Mouse (Mus musculus) liver, embryonic 14.5 days (tissue): Measurements from ENCODE around the gene Platr17. TPM values are rescaled to one million over a fixed set of nuclear protein-coding genes. Genes with fewer than 3 reads are reported as not detected.
A peak's percentile ranks its signal among the peaks of the same experiment; 100 is the strongest.
"Not testable (repeated sequence)": the region's sequence is repeated elsewhere in the genome, so short reads cannot be mapped to it uniquely, and the experiment has no call there.

Experiments
- ATAC-seq: fragments of 200-750 bp; cut with Nextera tagmentation; 2 replicates; pipeline ENCODE4 v1.8.0; 2017; ENCODE audit warnings: moderate number of reproducible peaks, mild to moderate bottlenecking, moderate library complexity; ENCODE audit not compliant: insufficient read depth
- DNase-seq, 3 experiments: peaks; one replicate each; pipeline ENCODE4 v3.0.0-alpha.2; 2012 to 2013; ENCODE audit warnings: low read depth in 3 of 3, low spot score in 3 of 3
- H3K27ac ChIP-seq: fragments of 300-500 bp; sonication (generic); 2 replicates; pipeline ENCODE4 v1.5.1; 2014; ENCODE audit warnings: moderate library complexity, mild to moderate bottlenecking, control low read depth, inconsistent platforms
- H3K27me3 ChIP-seq: fragments of 300-500 bp; sonication (generic); 2 replicates; pipeline ENCODE4 v1.6.1; 2014; ENCODE audit warnings: mild to moderate bottlenecking, low read length, moderate library complexity; ENCODE audit not compliant: control insufficient read depth, insufficient read depth
- H3K36me3 ChIP-seq: fragments of 300-500 bp; sonication (generic); replicated peaks from 2 replicates; pipeline ENCODE4 v1.6.1; 2014; ENCODE audit warnings: low read depth; ENCODE audit not compliant: control insufficient read depth, insufficient read depth
- H3K4me1 ChIP-seq, 2 experiments: fragments of 200-500 bp in 1 of 2; fragments of 300-500 bp in 1 of 2; sonication (generic) in 1 of 2; replicated peaks; 2 replicates each; pipeline ENCODE4 v1.6.1; 2012 to 2014; ENCODE audit warnings: antibody characterized with exemption in 1 of 2, inconsistent platforms in 1 of 2, low read length in 1 of 2; ENCODE audit not compliant: control insufficient read depth in 2 of 2, insufficient read depth in 2 of 2
- H3K4me2 ChIP-seq: fragments of 300-500 bp; sonication (generic); 2 replicates; pipeline ENCODE4 v1.6.1; 2014; ENCODE audit warnings: low read depth, mild to moderate bottlenecking, control low read depth, moderate library complexity
- H3K4me3 ChIP-seq, 2 experiments: fragments of 200-500 bp in 1 of 2; fragments of 300-500 bp in 1 of 2; sonication (generic) in 1 of 2; 2 replicates each; pipeline ENCODE4 v1.5.1; 2012 to 2014; ENCODE audit warnings: low read depth in 2 of 2, low read length in 2 of 2, mild to moderate bottlenecking in 2 of 2, control low read depth in 1 of 2, inconsistent platforms in 1 of 2, moderate library complexity in 1 of 2; ENCODE audit not compliant: insufficient read depth in 1 of 2
- H3K9ac ChIP-seq: fragments of 300-500 bp; sonication (generic); replicated peaks from 2 replicates; pipeline ENCODE4 v1.6.1; 2014; ENCODE audit warnings: mild to moderate bottlenecking, control low read depth, moderate library complexity
- H3K9me3 ChIP-seq: fragments of 300-500 bp; sonication (generic); 2 replicates; pipeline ENCODE4 v1.6.1; 2016; ENCODE audit warnings: low read length, mixed read lengths; ENCODE audit not compliant: control insufficient read depth
- CTCF ChIP-seq: IDR thresholded peaks from 2 replicates; pipeline ENCODE4 v1.5.1; 2016; ENCODE audit warnings: antibody characterized with exemption, low read depth, control low read depth
- EP300 ChIP-seq: IDR thresholded peaks from 2 replicates; pipeline ENCODE4 v1.6.1; 2016; ENCODE audit warnings: antibody characterized with exemption, low read depth
- WGBS: fragments of 180-500 bp; shearing (Covaris S2); extraction: QIAGEN DNeasy Blood & Tissue Kit; methylation state at CpG from one replicate; pipeline ENCODE4 v1.1.7; 2014; ENCODE audit not compliant: insufficient replicate concordance; 5-methylcytosine and 5-hydroxymethylcytosine counted together
- polyA plus RNA-seq, 2 experiments: library from polyadenylated mRNA; depleted of rRNA in 1 of 2; stranded (reverse) in 1 of 2; unstranded in 1 of 2; fragments of >200 nt; fragmentation: Nextera tagmentation in 1 of 2; extraction: Ambion mirVana in 1 of 2; gene quantifications; 2 replicates each; pipeline versions ENCODE4 v1.2.1 to v1.2.3; 2012 to 2014

Gene Platr17
- polyA plus RNA-seq, 2 experiments: 0.20 to 0.36 TPM

DNA sequence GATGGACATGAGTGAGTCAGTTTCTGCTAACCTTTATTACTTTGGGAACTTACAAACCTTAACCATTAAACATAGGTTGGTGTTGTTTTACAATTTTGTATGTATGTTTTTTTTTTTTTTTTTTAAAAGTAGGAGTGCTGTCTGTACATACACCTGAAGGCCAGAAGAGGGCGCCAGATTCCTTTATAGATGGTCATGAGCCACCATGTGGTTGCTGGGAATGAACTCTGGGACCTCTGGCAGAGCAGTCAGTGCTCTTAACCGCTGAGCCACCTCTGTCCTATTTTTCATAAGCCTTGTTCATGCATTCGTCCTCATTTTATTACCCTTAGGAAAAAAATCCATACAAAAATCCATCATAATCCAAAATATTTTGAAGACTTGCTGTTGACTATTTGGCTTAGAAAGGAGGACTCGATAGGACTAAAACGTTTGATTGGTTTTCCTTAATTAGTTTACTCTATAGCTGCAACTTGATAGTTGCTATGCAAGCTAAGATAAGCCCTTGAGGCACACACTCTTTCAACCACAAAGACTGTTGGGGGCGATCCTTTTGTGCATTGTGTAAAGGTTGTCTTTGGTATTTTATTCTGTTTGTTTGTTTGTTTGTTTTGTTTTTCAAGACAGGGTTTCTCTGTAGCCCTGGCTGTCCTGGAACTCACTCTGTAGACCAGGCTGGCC, 7.7 kb upstream of the Platr17 start:
- DNase-seq (peak; percentile 71 to 78 (median 71)), ATAC-seq (peak; percentile 42; the same call in 1 of the 2 replicates)
- no peak overlapping the region for H3K27ac ChIP-seq
- no peak overlapping the region for H3K9ac ChIP-seq
- no peak overlapping the region for H3K4me3 ChIP-seq
- WGBS: 7% methylated on average over 6 of the region's 6 CpGs
- H3K4me1 ChIP-seq: peaks cover 35 to 39% of the 10 kb centered on the region in 2 experiments
- H3K4me2 ChIP-seq: no peak overlapping the region
- H3K27me3 ChIP-seq: no peaks in the 10 kb centered on the region
- H3K36me3 ChIP-seq: no peaks in the 10 kb centered on the region
- no peaks in the 10 kb centered on the region for H3K9me3 ChIP-seq
- TF ChIP-seq CTCF (peak; percentile 85), EP300 (no peak)

DNA sequence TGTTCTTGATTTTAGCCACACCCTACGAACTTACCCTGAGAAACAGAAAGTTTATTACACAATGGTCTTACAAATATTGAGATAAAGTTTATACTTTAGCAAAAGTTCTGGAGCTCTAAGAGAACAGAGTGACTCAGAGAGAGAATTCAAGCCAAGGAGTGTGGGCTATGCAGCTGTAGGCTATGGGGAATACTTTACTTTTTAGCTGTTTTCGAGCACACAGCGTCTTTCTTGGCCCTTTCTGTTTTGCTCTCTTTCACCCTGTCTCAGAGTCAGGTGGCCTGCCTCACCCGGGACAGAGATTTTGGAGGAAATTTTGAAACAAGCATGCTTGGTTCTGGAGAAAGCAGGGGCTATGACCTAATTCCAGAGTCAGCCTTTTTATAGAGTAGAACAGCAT, 6.7 kb upstream of the Platr17 start:
- ATAC-seq, DNase-seq, H3K27me3 ChIP-seq, H3K4me3 ChIP-seq, H3K9me3 ChIP-seq, H3K4me2 ChIP-seq, H3K36me3 ChIP-seq, H3K9ac ChIP-seq: not testable (repeated sequence)
- Histone ChIP-seq H3K4me1 (peaks cover 35 to 46% of the 10 kb centered on the region in 2 experiments), H3K27ac (peak overlapping the region; percentile 87)
- WGBS: 63% methylated on average over 4 of the region's 4 CpGs

DNA sequence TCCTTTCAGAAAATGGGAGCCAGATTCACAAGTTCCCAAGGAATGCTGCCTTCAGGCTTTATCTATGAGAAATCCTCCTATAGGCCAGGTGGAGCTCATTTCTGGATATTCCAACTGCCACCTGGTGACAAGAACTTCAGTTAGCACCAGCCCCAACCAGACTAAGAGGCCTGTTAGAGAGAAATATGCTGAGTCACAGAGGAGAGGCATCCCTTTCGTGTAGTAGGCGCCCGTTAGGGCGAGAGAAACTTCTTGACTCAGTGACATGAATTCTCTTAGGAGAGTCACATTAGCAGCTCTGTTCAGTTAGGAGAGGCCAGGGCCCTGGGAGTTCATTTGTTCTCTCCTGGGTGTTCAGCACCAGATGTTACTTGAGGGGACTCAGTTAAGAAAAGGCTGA, 5.3 kb upstream of the Platr17 start:
- TF ChIP-seq CTCF (no peak), EP300 (peak; percentile 20; the same call in 1 of the 2 replicates)
- DNase-seq: peak; percentile 66 to 73 (median 71)
- H3K27ac ChIP-seq: peak overlapping the region; percentile 87
- H3K36me3 ChIP-seq: no peaks in the 10 kb centered on the region
- no peak overlapping the region for H3K4me3 ChIP-seq
- ATAC-seq: peak; percentile 77
- H3K9me3 ChIP-seq: no peaks in the 10 kb centered on the region
- peak overlapping the region; percentile 11 for H3K4me2 ChIP-seq
- WGBS: 18% methylated on average over 4 of the region's 4 CpGs
- peak overlapping the region; percentile 25 for H3K9ac ChIP-seq
- H3K4me1 ChIP-seq: peaks cover 39 to 57% of the 10 kb centered on the region in 2 experiments
- no peaks in the 10 kb centered on the region for H3K27me3 ChIP-seq

DNA sequence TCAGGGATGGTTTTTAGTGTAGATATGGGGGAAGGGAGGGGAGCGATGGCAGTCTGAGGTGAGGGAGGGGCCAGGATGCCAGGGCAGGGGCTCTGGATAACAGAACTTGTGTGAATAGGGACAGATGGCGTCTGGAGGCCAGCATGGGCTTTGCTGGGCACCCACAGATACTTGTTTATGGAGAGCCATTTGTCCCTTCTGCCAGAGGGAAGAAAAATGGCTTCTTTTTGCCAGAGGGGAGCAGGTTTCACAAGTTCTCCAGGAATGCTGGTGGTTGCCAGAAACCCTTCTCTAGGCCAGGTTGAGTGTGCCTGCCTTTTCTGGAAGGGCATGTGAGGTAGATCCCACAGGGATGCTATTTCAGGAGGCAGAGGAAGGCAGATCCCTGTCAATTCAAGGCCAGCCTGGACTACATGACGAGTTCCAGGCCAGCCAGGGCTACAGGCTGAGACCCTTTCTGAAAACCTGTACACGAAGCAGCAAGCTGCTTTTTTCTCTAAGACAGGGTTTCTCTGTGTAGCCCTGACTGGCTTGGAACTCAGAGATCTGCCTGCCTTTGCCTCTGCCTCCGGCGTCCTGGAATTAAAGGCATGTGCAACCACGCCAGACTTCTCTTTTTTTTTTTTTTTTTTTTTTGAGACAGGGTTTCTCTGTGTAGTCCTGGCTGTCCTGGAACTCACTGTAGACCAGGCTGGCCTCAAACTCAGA, 4.5 kb upstream of the Platr17 start:
- Histone ChIP-seq H3K36me3 (no peaks in the 10 kb centered on the region), H3K9me3 (no peaks in the 10 kb centered on the region), H3K27me3 (no peaks in the 10 kb centered on the region), H3K4me2 (peak overlapping the region; percentile 11), H3K4me3 (no peak overlapping the region), H3K9ac (peak overlapping the region; percentile 25; the same call in 1 of the 2 replicates), H3K27ac (peak overlapping the region; percentile 87), H3K4me1 (peaks cover 39 to 57% of the 10 kb centered on the region in 2 experiments)
- ATAC-seq (peak; percentile 36; the same call in 1 of the 2 replicates), DNase-seq (no peak)
- 57% methylated on average over 7 of the region's 7 CpGs for WGBS
- TF ChIP-seq CTCF (no peak), EP300 (no peak)

DNA sequence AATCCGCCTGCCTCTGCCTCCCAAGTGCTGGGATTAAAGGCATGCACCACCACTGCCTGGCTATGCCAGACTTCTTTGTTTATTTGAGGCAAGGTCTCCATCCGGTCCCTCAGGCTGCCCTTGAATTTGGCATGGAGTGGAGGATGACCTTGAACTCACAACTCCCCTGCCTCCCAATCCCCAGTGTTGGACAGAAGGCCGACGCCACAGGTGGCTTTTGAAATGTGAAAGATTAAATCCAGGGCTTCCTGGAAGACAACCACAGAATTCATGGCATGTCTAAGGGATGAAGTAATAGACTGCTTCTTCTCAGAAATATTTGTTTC, 4.0 kb upstream of the Platr17 start:
- ATAC-seq (no peak), DNase-seq (no peak)
- Histone ChIP-seq H3K4me3 (no peak overlapping the region), H3K27me3 (no peaks in the 10 kb centered on the region), H3K4me1 (peaks cover 39 to 57% of the 10 kb centered on the region in 2 experiments), H3K27ac (no peak overlapping the region), H3K9me3 (no peaks in the 10 kb centered on the region), H3K36me3 (no peaks in the 10 kb centered on the region), H3K4me2 (no peak overlapping the region), H3K9ac (no peak overlapping the region)
- TF ChIP-seq EP300: no peak
- no peak for TF ChIP-seq CTCF
- WGBS: 82% methylated on average over 4 of the region's 4 CpGs
